Mouse (Mus musculus) bone marrow macrophage, adult 2 months (primary cell): ENCODE results near the gene Sec22c.

Experiments used
- CTCF ChIP-seq: IDR thresholded peaks from 2 replicates; pipeline ENCODE4 v1.5.1; 2012; ENCODE audit warnings: low read depth, mild to moderate bottlenecking, low read length, moderate library complexity
- POLR2A ChIP-seq: IDR thresholded peaks from 2 replicates; pipeline ENCODE4 v1.6.1; 2012; ENCODE audit warnings: mild to moderate bottlenecking, low read depth, low read length, borderline replicate concordance

GRCm38 (mm10) chr9:121642001-121642400, 63.3 kb downstream of the Sec22c start, which contains the start of gene Lyzl4:
- TF ChIP-seq CTCF (peak; percentile 57; the same call in 1 of the 2 replicates), POLR2A (no peak)
